Mouse (Mus musculus): Measurements from ENCODE around the gene Rmi2.

The Rmi2 gene

DNA sequence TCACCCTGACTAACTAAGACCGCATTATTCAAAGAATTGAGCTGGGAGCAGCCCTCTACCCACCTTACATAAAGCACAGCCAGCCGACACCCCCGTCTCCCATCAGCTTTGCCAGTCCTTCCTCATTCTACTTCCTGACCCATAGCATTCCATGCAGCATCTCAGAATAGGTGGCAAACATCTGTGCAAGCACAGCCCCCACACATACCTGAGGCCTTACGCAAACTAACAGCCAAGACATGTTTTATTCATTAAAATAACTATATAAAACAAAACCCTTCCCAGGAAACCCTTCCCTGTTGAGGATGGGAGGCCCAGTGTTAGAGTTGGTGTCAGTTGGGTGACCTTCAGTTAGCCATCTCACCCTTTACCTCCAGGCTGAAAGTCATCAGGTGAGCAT lies 9.0 kb upstream of the Rmi2 start:
- in situ Hi-C loops (cut with MboI, MseI) = no loop called here

- in situ Hi-C loops (cut with MboI, MseI) = no loop called here
Observed at GRCm38 (mm10) chr16:10827269-10827668, 7.6 kb upstream of the Rmi2 start.

GRCm38 (mm10) chr16:10827766-10828460 lies 6.9 kb upstream of the Rmi2 start:
- in situ Hi-C loops (cut with MboI, MseI) = no loop called here

- in situ Hi-C loops (cut with MboI, MseI) = no loop called here
Observed at GRCm38 (mm10) chr16:10828461-10828805, 6.4 kb upstream of the Rmi2 start.

DNA sequence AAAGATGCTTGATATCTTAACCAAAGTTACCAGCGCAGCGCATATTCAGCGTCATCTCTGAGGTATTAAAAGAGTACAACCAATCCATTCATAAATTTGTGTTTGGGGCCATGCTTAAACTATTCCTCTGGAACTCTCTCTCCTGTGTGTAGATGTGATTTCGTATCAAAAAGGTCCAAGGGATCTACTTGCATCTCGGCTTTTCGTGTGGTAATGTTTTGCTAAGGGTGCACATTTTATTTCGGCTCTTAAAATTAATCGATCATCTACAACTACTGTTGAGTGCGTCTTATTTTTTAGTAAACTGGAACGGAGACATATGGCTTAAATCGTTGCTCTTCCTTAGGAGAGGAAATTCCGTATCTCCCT lies 333 bp upstream of the Rmi2 start:
- in situ Hi-C loops (cut with MboI, MseI) = no loop called here

- in situ Hi-C loops (cut with MboI, MseI) = no loop called here
Observed at GRCm38 (mm10) chr16:10836388-10836787, 1.5 kb downstream of the Rmi2 start.

GRCm38 (mm10) chr16:10837250-10837649 lies 2.4 kb downstream of the Rmi2 start:
- in situ Hi-C loops (cut with MboI, MseI) = no loop called here

DNA sequence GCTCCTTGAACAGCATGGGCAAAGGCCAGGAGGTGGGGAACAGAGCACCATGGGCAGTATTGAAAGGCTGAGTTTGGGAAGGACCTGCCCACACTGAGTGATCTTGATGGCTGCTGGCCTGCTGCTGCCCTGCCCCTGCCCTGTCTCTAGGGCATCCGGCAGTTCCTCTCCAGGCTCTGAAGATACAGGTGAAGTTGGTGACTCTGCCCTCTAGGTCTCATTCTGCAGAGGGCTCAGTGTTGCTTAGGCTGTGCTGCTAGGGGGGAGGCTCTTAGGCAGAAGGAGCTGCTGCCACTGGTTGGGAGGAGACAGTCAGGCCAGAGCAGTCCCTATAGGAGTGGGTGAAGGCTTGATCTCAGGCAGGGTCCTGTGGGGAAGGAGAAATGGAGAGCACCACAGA lies 3.0 kb downstream of the Rmi2 start:
- in situ Hi-C loops (cut with MboI, MseI) = no loop called here

DNA sequence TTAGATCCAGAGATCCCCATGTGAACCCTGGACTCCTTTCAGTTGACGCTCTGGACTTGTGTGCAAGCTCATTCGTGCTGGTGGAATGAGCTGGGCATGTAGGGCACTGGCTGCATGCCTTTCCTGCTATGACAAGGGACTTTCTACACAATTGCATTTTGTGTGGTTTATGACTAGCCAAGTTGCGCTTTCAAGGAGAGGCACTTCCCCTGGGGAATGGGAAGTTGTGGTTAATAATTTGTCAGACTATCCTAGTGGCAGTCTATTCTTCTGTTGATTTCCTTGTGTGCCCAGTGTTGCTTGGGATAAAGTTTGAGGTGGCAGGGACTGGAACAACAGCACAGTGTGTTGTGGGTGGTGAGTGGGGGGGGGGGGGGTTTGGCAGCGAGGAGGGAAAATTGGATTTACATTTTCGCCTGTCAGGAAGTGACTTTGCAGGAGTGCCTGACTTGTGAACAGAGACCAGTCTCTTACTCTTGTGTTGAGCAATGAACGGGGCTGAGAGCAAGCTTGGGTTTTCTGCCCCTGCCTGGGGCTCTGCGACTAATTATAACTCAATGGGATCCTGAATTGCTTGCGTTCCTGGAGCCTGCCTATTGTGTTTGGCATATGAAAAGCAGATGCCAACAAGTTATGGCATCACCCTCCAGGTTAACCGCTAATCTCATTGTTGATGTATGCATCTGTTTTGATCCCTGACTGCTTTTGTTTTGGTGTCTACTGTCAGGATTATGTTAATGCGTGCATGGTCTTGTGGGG lies 3.8 kb downstream of the Rmi2 start:
- in situ Hi-C loops (cut with MboI, MseI) = no loop called here

GRCm38 (mm10) chr16:10840018-10840417 lies 5.2 kb downstream of the Rmi2 start:
- in situ Hi-C loops (cut with MboI, MseI) = loop anchor here (5.0 to 10.0 kb wide), 2 partner anchors 48 to 205 kb away; partner anchors contain the start of gene Prm3

DNA sequence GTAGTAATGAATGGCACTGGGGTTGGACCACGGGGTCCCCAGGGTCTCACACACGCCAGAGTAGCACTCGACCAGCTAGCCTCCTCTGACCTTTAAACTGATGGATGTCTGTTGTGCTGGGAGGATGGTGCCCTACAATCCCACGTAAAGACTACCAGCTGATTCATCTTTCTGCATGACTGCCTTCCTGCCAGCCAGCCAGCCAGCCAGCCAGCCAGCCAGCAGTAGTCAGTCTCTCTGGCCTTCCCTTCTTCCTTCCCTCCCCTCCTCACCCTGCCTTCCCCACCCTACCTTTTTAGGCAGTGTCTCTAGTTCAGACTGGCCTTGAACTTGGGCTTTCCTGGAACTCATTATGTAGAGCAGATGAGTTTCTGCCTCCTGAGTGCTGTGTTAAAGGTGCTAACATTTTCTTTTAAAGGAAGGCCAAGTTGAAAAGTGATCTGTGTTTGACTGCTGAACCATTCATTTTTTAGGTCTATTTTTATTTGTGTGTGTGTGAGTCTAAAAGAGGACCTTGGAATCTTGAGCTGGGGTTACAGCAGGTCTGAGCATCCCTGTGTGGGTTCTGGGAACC lies 7.5 kb downstream of the Rmi2 start:
- in situ Hi-C loops (cut with MboI, MseI) = loop anchor here (5.0 to 10.0 kb wide), 2 partner anchors 50 to 208 kb away; partner anchors contain the start of gene Prm3

DNA sequence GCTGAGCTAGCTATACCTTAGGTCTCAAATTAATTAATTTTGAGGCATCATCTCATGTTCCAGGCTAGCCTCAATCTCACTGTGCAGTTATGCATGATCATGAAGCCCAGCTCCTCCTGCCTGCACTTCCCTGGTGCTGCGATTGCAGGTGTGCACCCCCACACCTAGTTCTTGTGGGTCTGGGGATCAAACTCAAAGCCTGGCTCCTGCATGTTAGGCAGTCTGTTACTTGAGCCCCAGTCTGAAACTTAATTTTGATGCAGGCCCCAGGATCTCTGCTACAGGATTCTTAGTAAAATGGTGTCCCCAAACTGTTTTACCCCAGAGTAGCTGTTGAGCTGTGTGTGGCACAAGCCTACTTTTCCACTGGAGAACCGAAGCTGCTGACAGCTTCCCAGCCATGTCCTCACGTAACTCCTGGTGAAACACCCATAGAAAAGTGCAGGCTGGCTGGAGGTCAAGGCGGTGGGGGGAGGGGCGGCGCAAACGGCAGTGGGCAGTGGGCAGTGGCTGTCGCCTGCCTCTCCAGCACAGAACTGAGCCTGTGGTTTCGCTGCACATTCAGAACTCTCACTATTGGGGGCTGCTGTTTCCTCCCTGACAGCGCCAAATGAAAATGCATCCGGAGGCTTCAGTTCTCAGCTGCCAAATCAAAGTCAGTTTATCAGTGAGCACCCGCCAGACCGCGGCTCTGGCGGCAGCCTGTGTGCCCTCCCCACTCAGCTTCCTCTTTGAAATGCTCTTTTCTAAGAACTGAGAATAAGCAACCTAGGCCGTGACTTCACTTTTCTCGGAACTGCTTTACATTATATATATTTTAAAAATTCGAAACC lies 8.8 kb downstream of the Rmi2 start:
- in situ Hi-C loops (cut with MboI, MseI) = loop anchor here (5.0 to 10.0 kb wide), 2 partner anchors 51 to 209 kb away; partner anchors contain the start of gene Prm3

DNA sequence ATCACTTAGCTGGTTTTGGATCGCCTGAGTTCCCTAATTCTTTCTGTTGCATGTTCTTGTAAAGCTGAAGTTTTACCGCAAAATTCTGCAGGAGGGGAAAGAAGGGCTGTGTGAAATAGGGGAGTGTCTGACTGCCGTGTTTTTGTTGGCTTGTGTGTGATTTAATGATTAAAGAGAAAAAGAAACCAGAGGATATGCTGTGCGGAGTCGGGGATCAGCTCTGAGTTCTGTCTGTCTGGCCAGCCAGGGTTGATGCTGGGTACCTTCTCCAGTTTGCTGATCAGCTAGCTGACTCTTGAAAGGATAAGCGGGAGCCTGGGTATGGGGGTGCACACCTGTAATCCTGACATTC lies 9.4 kb downstream of the Rmi2 start:
- in situ Hi-C loops (cut with MboI, MseI) = loop anchor here (5.0 to 10.0 kb wide), 2 partner anchors 52 to 209 kb away; partner anchors contain the start of gene Prm3

GRCm38 (mm10) chr16:10845952-10846351 lies 11.1 kb downstream of the Rmi2 start:
- in situ Hi-C loops (cut with MboI, MseI) = loop anchor here (10.0 kb wide), 1 partner anchor 211 kb away; no protein-coding TSS in a partner anchor

GRCm38 (mm10) chr16:10846503-10846902 lies 11.6 kb downstream of the Rmi2 start:
- in situ Hi-C loops (cut with MboI, MseI) = loop anchor here (10.0 kb wide), 1 partner anchor 212 kb away; no protein-coding TSS in a partner anchor

GRCm38 (mm10) chr16:10849965-10850861 lies 15.4 kb downstream of the Rmi2 start:
- in situ Hi-C loops (cut with MboI, MseI) = loop anchor here (5.0 to 10.0 kb wide), 2 partner anchors 33 to 215 kb away; no protein-coding TSS in a partner anchor

GRCm38 (mm10) chr16:10850905-10851304 lies 16.0 kb downstream of the Rmi2 start:
- in situ Hi-C loops (cut with MboI, MseI) = loop anchor here (5.0 kb wide), 1 partner anchor 34 kb away; no protein-coding TSS in a partner anchor

DNA sequence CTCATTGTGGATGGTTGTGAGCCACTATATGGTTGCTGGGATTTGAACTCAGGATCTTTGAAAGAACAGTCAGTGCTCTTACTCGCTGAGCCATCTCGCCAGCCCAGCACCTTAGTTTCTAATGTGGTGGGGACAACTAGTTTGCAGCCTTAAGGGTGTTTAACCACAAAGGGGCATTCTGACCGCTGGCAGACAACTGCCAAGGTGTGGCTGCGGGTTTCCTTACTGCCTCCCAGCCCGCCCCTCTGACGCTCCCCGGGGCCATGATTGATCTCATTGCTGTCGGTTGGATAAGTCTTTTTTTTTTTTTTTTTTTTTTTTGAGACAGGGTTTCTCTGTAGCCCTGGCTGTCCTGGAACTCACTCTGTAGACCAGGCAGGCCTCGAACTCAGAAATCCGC lies 17.4 kb downstream of the Rmi2 start:
- in situ Hi-C loops (cut with MboI, MseI) = loop anchor here (5.0 kb wide), 1 partner anchor 35 kb away; no protein-coding TSS in a partner anchor

GRCm38 (mm10) chr16:10859726-10860245 lies 24.9 kb downstream of the Rmi2 start:
- in situ Hi-C loops (cut with MboI, MseI) = no loop called here

DNA sequence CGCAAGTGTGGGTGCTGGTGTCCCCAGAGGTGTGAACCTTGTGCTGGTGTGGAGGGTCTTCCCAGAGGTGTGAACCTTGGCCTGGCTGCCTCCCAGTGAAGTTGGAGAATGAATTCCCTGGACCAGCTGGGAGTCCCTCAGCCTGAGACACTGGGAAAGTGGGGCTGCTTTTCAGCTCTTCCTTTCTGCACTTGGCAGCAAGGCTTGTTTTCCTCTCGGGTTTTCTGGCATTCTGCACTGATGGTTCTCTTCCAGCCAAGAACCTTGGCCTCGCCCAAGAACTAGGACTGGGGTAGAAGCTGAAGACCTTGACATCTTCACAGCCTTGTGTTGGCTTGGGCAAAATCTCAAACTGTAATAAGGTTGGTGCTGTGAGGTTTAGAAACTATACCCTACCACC lies 26.5 kb downstream of the Rmi2 start:
- in situ Hi-C loops (cut with MboI, MseI) = no loop called here
